Mouse (Mus musculus): Measurements from ENCODE around the gene Ss18l2. TPM values are rescaled to one million over a fixed set of nuclear protein-coding genes. Genes with fewer than 3 reads are reported as not detected.

Ss18l2 gene
- polyA plus RNA-seq, 1 experiment from 2014 or later: 186 TPM

- H3K4me3 ChIP-seq (ENCODE audit: low read depth, low read length): 0 out of 2 replicates have a peak overlapping the region, but pooled peaks have one; percentile 8
Measured at GRCm38 (mm10) chr9:121690200-121690651, 19.9 kb upstream of the Ss18l2 start.

DNA sequence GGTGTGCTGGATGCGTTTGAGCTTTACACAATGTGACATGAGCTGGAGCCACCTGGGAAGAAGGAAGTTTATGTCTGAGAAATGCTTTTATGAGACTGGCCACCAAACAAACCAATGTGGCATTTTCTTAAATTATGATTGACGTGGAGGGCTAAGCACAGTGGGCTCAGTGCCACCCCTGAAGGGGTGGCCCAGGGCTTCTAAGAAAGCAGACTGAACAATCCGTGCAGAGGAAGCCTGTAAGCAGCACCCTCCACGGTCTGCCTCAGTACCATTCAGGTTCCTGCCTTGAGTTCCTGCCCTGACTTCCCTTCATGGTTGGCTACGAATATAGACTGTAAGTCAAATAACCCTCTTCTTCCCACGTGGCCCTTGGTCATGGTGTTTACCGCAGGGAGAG is 19.4 kb upstream of the Ss18l2 start:
- no peak; the same call in 1 of the 2 replicates for ATAC-seq
- no peak overlapping the region for H3K9ac ChIP-seq (ENCODE audit: low read length)

More at GRCm38 (mm10) chr9:121690200-121690651, 19.9 kb upstream of the Ss18l2 start:
- DNase-seq (ENCODE audit: low spot score) (peak; percentile 89), ATAC-seq (peak; percentile 92)
- 58% methylated on average over 15 of the region's 15 CpGs for WGBS
- H3K4me1 ChIP-seq (ENCODE audit: control insufficient read depth, insufficient read depth, low read length): no peaks in the 10 kb centered on the region
- peaks cover 74% of the 10 kb centered on the region for H3K36me3 ChIP-seq (ENCODE audit: control insufficient read depth, insufficient read depth, low read length)
- peak overlapping the region; percentile 18; the same call in 1 of the 2 replicates for H3K4me2 ChIP-seq (ENCODE audit: low read length)
- H3K27me3 ChIP-seq (replicated peaks; ENCODE audit: control insufficient read depth, insufficient read depth, low read length): no peaks in the 10 kb centered on the region
- no peaks in the 10 kb centered on the region for H3K9me3 ChIP-seq (replicated peaks; ENCODE audit: control insufficient read depth, low read length)
- H3K27ac ChIP-seq (ENCODE audit: low read depth, low read length): peak overlapping the region; percentile 80
- no peak overlapping the region for H3K9ac ChIP-seq (ENCODE audit: low read length)

DNA sequence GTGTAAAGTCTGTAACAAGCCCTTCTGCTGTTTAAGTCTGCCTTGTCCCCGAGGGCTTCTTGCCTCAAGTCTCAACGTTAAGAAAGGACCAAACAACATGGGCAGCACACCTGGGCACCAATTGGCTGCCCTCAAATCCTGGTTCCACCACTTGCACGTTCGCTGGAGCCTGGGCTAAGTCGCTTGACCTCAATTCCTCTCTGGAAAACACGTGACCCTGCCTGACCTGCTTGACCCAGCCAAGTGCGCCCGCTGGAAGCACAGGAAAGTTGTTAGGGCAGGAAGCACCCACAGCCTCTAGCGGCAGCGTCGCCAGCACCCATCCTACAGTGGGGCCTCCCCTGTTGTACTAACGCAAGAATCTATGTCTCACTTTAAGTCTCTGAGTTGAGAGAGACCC is 15.4 kb upstream of the Ss18l2 start:
- Histone ChIP-seq H3K4me2 (ENCODE audit: low read length) (no peak overlapping the region), H3K27ac (ENCODE audit: low read depth, low read length) (no peak overlapping the region), H3K9me3 (replicated peaks; ENCODE audit: control insufficient read depth, low read length) (no peaks in the 10 kb centered on the region), H3K9ac (ENCODE audit: low read length) (no peak overlapping the region), H3K36me3 (ENCODE audit: control insufficient read depth, insufficient read depth, low read length) (peaks cover 59% of the 10 kb centered on the region), H3K4me3 (ENCODE audit: low read depth, low read length) (no peak overlapping the region), H3K27me3 (replicated peaks; ENCODE audit: control insufficient read depth, insufficient read depth, low read length) (no peaks in the 10 kb centered on the region), H3K4me1 (ENCODE audit: control insufficient read depth, insufficient read depth, low read length) (no peaks in the 10 kb centered on the region)
- WGBS: 83% methylated on average over 12 of the region's 12 CpGs
- DNase-seq (ENCODE audit: low spot score) (no peak), ATAC-seq (no peak)

More for the DNA sequence above, 19.4 kb upstream of the Ss18l2 start:
- Histone ChIP-seq H3K36me3 (ENCODE audit: control insufficient read depth, insufficient read depth, low read length) (peaks cover 71% of the 10 kb centered on the region), H3K4me2 (ENCODE audit: low read length) (peak overlapping the region; percentile 18; the same call in 1 of the 2 replicates), H3K27me3 (replicated peaks; ENCODE audit: control insufficient read depth, insufficient read depth, low read length) (no peaks in the 10 kb centered on the region), H3K4me1 (ENCODE audit: control insufficient read depth, insufficient read depth, low read length) (no peaks in the 10 kb centered on the region), H3K4me3 (ENCODE audit: low read depth, low read length) (no peak overlapping the region), H3K27ac (ENCODE audit: low read depth, low read length) (peak overlapping the region; percentile 72), H3K9me3 (replicated peaks; ENCODE audit: control insufficient read depth, low read length) (no peaks in the 10 kb centered on the region)
- 83% methylated on average over 7 of the region's 7 CpGs for WGBS
- no peak for DNase-seq (ENCODE audit: low spot score)

DNA sequence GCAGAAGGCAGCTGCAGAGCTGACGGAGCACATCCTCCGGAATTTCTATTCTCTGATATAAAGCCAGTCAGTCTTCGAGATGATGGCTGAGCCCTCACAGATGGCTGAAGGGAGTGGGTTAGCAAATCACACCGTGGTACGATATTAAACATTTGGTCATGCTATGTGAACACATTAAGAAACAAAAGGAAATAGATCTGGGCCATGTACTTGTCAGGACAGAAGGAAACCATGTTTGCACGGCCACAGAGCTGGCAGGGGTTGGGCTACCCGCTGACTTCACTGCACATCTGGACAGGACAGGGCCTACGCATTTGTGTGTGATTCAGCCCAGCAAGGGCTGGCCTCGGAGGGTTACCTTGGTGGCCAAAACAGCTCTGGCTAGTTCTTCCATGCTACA is 13.5 kb upstream of the Ss18l2 start:
- 94% methylated on average over 9 of the region's 9 CpGs for WGBS
- peaks cover 49% of the 10 kb centered on the region for H3K36me3 ChIP-seq (ENCODE audit: control insufficient read depth, insufficient read depth, low read length)

DNA sequence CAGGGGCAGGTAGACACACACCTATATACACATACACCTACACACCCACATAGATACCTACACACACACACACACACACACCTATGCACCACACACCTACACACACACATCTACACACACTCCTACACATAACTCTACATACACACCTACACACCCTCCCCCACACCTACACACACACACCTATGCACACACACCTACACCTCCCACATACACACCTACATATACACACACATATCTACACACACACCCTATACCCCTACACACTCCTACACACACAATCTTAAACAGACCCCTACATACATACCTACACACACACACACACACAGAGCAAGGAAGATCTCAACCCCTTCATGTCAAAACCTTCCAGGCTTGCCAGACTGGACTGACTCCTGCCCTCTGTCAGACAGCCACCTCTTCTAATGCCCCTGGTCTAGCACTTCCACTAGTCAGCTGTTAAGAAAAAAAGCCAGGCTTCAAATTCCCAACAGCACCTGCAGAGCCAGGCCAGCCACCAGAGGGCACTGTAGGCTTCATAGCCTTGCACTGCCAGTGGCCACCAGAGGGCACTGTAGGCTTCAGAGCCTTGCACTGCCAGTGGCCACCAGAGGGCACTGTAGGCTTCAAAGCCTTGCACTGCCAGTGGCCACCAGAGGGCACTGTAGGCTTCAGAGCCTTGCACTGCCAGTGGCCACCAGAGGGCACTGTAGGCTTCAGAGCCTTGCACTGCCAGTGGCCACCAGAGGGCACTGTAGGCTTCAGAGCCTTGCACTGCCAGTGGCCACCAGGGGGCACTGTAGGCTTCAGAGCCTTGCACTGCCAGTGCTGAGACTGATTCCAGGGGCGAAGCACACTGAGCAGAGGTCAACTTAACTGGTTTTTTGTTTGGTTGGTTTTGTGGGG is 12.7 kb upstream of the Ss18l2 start:
- Histone ChIP-seq H3K27me3 (replicated peaks; ENCODE audit: control insufficient read depth, insufficient read depth, low read length) (no peaks in the 10 kb centered on the region), H3K4me2 (ENCODE audit: low read length) (no peak overlapping the region), H3K36me3 (ENCODE audit: control insufficient read depth, insufficient read depth, low read length) (peaks cover 41% of the 10 kb centered on the region), H3K4me3 (ENCODE audit: low read depth, low read length) (no peak overlapping the region), H3K9me3 (replicated peaks; ENCODE audit: control insufficient read depth, low read length) (no peaks in the 10 kb centered on the region), H3K27ac (ENCODE audit: low read depth, low read length) (no peak overlapping the region), H3K9ac (ENCODE audit: low read length) (no peak overlapping the region), H3K4me1 (ENCODE audit: control insufficient read depth, insufficient read depth, low read length) (no peaks in the 10 kb centered on the region)
- 100% methylated on average over 1 of the region's 1 CpGs for WGBS
- DNase-seq (ENCODE audit: low spot score): no peak
- ATAC-seq: no peak

More for the DNA sequence above, 13.5 kb upstream of the Ss18l2 start:
- Histone ChIP-seq H3K9ac (ENCODE audit: low read length) (no peak overlapping the region), H3K27me3 (replicated peaks; ENCODE audit: control insufficient read depth, insufficient read depth, low read length) (no peaks in the 10 kb centered on the region), H3K9me3 (replicated peaks; ENCODE audit: control insufficient read depth, low read length) (no peaks in the 10 kb centered on the region), H3K27ac (ENCODE audit: low read depth, low read length) (no peak overlapping the region), H3K4me1 (ENCODE audit: control insufficient read depth, insufficient read depth, low read length) (no peaks in the 10 kb centered on the region), H3K4me2 (ENCODE audit: low read length) (no peak overlapping the region), H3K4me3 (ENCODE audit: low read depth, low read length) (no peak overlapping the region)
- ATAC-seq (no peak), DNase-seq (ENCODE audit: low spot score) (no peak)

DNA sequence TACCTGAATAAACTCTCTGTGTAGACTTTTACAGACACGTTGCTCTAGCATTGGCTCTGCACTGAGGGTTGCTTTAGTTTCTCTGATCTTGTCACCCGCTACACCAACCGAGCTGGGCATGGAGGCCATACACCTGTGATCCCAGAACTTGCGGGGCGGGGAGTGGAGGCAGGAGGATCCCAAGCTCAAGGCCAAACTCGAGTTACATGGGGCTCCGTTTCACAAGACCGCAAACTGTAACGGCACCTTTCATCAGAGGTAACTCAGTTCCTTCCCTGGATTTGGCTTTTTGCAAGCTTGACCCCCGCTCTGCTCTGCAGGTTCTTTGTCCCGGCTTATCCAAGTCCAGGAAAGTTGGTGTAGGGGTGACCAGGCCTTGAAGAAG is 5.9 kb upstream of the Ss18l2 start:
- H3K9me3 ChIP-seq (replicated peaks; ENCODE audit: control insufficient read depth, low read length): no peaks in the 10 kb centered on the region
- H3K9ac ChIP-seq (ENCODE audit: low read length): peak overlapping the region; percentile 68
- 37% methylated on average over 11 of the region's 11 CpGs for WGBS
- peaks cover 9% of the 10 kb centered on the region; the same call in 1 of the 2 replicates for H3K36me3 ChIP-seq (ENCODE audit: control insufficient read depth, insufficient read depth, low read length)
- H3K4me2 ChIP-seq (ENCODE audit: low read length): peak overlapping the region; percentile 95
- H3K27ac ChIP-seq (ENCODE audit: low read depth, low read length): no peak overlapping the region
- H3K4me3 ChIP-seq (ENCODE audit: low read depth, low read length): peak overlapping the region; percentile 75
- DNase-seq (ENCODE audit: low spot score): no peak
- 0 out of 2 replicates have a peak, but pooled peaks have one; percentile 0 for ATAC-seq
- no peaks in the 10 kb centered on the region for H3K27me3 ChIP-seq (replicated peaks; ENCODE audit: control insufficient read depth, insufficient read depth, low read length)
- peaks cover 14% of the 10 kb centered on the region for H3K4me1 ChIP-seq (ENCODE audit: control insufficient read depth, insufficient read depth, low read length)

DNA sequence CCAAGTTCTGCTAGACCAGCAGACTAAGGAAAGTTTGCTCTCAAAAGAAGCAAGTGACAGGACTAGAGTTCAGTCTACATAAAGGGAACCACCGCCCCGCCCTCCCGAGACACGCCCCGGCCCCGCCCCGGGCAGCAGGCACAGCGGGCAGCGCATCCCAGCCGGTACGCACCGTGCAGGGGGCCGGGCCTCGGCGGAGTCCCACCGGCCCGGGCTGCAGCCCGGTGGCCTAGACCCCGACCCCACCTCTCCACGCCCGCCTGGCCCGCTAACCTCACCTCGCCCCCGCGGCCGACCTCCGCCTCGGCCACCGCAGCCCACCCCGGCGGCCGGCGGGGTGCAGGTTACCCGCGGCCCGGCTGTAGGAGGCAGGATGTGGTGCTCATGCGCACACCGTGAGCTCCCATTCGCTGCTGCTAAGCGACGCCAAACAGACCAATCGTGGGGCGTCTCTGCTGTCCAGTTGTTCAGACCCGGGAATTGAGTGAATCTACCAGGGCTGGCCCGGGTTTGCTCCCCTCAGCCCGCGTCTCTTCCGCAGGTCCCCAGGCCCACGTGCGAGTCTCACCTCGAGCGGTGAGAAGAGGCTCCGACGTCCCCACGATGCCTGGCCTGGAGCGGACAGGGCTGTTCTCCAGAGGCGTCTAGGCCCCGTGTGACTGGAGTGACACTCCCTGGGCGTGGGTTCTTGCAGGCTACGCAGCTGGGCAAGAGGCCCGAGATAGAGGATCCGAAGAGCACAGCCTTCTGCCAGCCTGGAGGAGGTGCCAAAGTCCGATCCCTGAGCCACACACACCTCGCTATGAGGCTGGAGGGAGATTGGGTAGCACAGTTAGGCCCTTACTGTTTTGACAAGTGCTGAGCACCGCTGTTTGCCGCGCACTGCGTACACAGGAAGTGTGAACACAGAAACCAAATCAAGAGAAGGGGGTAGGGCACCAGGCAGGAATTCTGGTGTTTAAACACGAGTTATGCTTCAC is 5.2 kb upstream of the Ss18l2 start, which contains the start of gene Sec22c:
Gene Sec22c, minus strand, starts transcription at position 845 of the 980 bp plus-strand sequence.
- WGBS: under 1% methylated on average over 59 of the region's 69 CpGs
- Histone ChIP-seq H3K4me3 (ENCODE audit: low read depth, low read length) (peak within 1 kb of the TSS; percentile 75), H3K4me2 (ENCODE audit: low read length) (peak within 1 kb of the TSS; percentile 95), H3K27ac (ENCODE audit: low read depth, low read length) (peak within 1 kb of the TSS; percentile 65), H3K36me3 (ENCODE audit: control insufficient read depth, insufficient read depth, low read length) (0 out of 2 replicates have a peak, but pooled peaks cover 4% of the 10 kb centered on the region), H3K4me1 (ENCODE audit: control insufficient read depth, insufficient read depth, low read length) (peaks cover 14% of the 10 kb centered on the region), H3K9me3 (replicated peaks; ENCODE audit: control insufficient read depth, low read length) (no peaks in the 10 kb centered on the region), H3K9ac (ENCODE audit: low read length) (peak within 1 kb of the TSS; percentile 68), H3K27me3 (replicated peaks; ENCODE audit: control insufficient read depth, insufficient read depth, low read length) (no peaks in the 10 kb centered on the region)
- DNase-seq (ENCODE audit: low spot score): peak; percentile 94
- ATAC-seq: peak; percentile 98

DNA sequence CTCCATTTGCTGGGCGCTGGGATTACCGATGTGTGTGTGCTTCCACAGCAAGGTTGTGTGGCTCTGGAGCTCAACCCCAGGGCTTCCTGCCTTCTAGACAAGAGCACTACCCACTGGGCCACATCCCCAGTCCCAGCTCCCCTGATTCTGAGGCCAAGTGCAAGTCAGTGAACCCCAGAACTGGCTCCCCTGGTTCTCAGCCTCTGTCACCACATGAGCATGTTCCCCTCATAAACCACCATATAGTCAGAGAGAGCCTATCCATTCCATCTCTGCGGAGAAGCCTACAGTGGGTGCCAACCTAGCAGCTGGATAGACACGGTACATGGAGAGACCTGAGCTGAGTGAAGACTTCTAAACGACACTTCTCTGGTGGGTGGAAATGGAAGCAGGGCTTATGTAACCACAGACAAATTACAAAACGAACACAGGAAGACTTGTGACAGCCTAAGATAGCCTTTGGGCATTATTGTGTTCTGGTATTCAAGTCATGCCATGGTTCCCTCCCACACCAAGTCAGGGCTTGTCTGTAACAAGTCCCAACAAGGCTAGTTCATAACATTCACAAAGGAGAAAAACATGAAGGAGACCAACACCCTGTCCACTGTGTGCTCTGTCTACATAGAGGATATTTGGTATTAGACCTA is 4.0 kb upstream of the Ss18l2 start:
- H3K27me3 ChIP-seq (replicated peaks; ENCODE audit: control insufficient read depth, insufficient read depth, low read length): no peaks in the 10 kb centered on the region
- no peak for ATAC-seq
- 79% methylated on average over 6 of the region's 6 CpGs for WGBS
- peaks cover 18% of the 10 kb centered on the region for H3K4me1 ChIP-seq (ENCODE audit: control insufficient read depth, insufficient read depth, low read length)
- H3K4me2 ChIP-seq (ENCODE audit: low read length): no peak overlapping the region
- no peaks in the 10 kb centered on the region for H3K36me3 ChIP-seq (ENCODE audit: control insufficient read depth, insufficient read depth, low read length)
- no peak for DNase-seq (ENCODE audit: low spot score)
- no peak overlapping the region for H3K4me3 ChIP-seq (ENCODE audit: low read depth, low read length)
- H3K9me3 ChIP-seq (replicated peaks; ENCODE audit: control insufficient read depth, low read length): no peaks in the 10 kb centered on the region
- H3K27ac ChIP-seq (ENCODE audit: low read depth, low read length): no peak overlapping the region
- no peak overlapping the region for H3K9ac ChIP-seq (ENCODE audit: low read length)
